Mouse (Mus musculus): Measurements from ENCODE around the gene Hoxb9. TPM values are rescaled to one million over a fixed set of nuclear protein-coding genes. Genes with fewer than 3 reads are reported as not detected.

The Hoxb9 gene
- total and polyA plus RNA-seq, 2 experiments from 2014 or later = not detected

GRCm38 (mm10) chr11:96275896-96276295 lies 4.6 kb downstream of the Hoxb9 start:
- TF ChIP-seq CTCF (IDR thresholded peaks at IDR 0.05; ENCODE audit: low read depth) = no peak
- Histone ChIP-seq H3K27me3 (ENCODE audit: insufficient read depth, low read length) (peaks cover 84% of the 10 kb centered on the region), H3K4me1 (ENCODE audit: insufficient read depth, low read length) (no peaks in the 10 kb centered on the region), H3K27ac (no peak overlapping the region), H3K36me3 (ENCODE audit: insufficient read depth, low read length) (no peaks in the 10 kb centered on the region), H3K4me2 (ENCODE audit: low read depth, low read length) (no peak overlapping the region), H3K9ac (replicated peaks; ENCODE audit: low read length) (no peak overlapping the region), H3K9me3 (ENCODE audit: low read length) (no peaks in the 10 kb centered on the region), H3K4me3 (ENCODE audit: low read length) (no peak overlapping the region)
- ATAC-seq = no peak
- no peak for DNase-seq (ENCODE audit: low spot score)
- WGBS = 5% methylated on average over 4 of the region's 4 CpGs

DNA sequence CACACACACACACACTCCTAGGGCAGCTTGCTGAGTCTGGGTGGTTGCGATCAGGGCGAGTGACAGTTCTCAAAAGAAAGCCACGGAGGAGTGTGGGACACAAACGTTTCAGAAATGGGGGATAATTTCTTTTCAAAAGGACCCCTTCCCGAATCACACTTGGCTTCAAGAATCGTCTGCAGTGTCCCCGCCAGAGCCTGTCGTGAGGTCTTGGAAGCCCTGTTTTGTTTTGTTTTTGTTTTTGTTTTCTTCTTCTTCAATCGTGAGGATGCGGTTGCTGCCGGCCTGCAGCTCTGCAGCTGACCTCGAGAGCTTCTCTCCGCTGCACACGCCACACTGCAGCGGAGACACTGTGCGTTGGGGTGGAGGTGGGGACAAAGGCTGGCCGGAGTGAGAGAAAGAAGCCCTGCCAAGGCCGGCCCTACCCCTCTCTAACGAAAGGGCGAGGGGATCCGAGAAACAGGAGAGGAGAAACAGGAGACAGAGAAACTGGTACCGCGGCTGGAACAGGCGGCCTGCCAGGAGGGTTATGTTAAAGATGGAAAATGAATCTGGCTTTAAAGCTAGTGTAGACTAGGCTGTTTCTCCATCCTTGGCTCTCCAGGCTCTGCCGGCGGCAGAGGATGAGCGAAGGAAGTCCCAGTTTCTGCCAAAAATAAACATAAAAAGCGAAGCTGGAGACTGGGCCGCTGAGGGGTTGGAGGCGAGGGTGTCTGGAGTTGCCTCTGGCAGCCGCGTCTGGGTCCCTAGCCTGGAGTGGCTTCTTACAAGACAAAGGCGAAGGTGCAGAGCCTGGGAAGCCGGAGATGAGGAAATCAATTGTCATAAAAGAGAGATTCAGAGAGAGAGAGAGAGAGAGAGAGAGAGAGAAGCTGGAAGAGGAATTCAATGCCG lies 6.1 kb downstream of the Hoxb9 start:
- H3K9ac ChIP-seq (replicated peaks; ENCODE audit: low read length) = no peak overlapping the region
- H3K27ac ChIP-seq = no peak overlapping the region
- no peaks in the 10 kb centered on the region for H3K4me1 ChIP-seq (ENCODE audit: insufficient read depth, low read length)
- no peaks in the 10 kb centered on the region for H3K36me3 ChIP-seq (ENCODE audit: insufficient read depth, low read length)
- H3K27me3 ChIP-seq (ENCODE audit: insufficient read depth, low read length) = peaks cover 81% of the 10 kb centered on the region
- no peak overlapping the region for H3K4me3 ChIP-seq (ENCODE audit: low read length)
- no peak overlapping the region for H3K4me2 ChIP-seq (ENCODE audit: low read depth, low read length)
- DNase-seq (ENCODE audit: low spot score) (peak; percentile 1), ATAC-seq (no peak)
- no peaks in the 10 kb centered on the region for H3K9me3 ChIP-seq (ENCODE audit: low read length)
- 3% methylated on average over 35 of the region's 35 CpGs for WGBS
- no peak for TF ChIP-seq CTCF (IDR thresholded peaks at IDR 0.05; ENCODE audit: low read depth)

DNA sequence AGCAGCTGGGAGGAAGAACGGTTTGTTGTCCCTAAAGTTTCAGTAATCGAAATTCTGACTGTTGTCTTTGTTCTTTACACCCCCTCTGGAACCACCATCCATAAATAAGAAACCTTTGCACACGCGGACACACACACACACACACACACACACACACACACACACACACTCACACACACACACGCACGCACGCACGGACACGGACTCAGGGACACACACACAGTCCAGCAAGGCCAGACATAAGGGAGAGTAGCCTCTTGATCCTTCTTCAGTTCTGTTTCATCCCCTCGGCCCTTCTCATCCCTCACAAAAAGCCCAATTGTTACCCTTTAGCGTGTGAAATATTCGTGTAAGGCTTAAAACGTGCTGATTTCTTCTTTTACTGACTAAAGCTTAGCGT lies 7.1 kb downstream of the Hoxb9 start:
- no peak for TF ChIP-seq CTCF (IDR thresholded peaks at IDR 0.05; ENCODE audit: low read depth)
- Histone ChIP-seq H3K4me1 (ENCODE audit: insufficient read depth, low read length) (no peaks in the 10 kb centered on the region), H3K4me3 (ENCODE audit: low read length) (no peak overlapping the region), H3K4me2 (ENCODE audit: low read depth, low read length) (no peak overlapping the region), H3K9ac (replicated peaks; ENCODE audit: low read length) (no peak overlapping the region), H3K27ac (no peak overlapping the region), H3K27me3 (ENCODE audit: insufficient read depth, low read length) (peaks cover 81% of the 10 kb centered on the region), H3K36me3 (ENCODE audit: insufficient read depth, low read length) (no peaks in the 10 kb centered on the region), H3K9me3 (ENCODE audit: low read length) (no peaks in the 10 kb centered on the region)
- ATAC-seq = no peak
- WGBS = 21% methylated on average over 14 of the region's 14 CpGs
- no peak for DNase-seq (ENCODE audit: low spot score)

- TF ChIP-seq CTCF (IDR thresholded peaks at IDR 0.05; ENCODE audit: low read depth) = peak; percentile 85
- Histone ChIP-seq H3K27me3 (ENCODE audit: insufficient read depth, low read length) (peaks cover 81% of the 10 kb centered on the region), H3K9me3 (ENCODE audit: low read length) (no peaks in the 10 kb centered on the region), H3K9ac (replicated peaks; ENCODE audit: low read length) (no peak overlapping the region), H3K36me3 (ENCODE audit: insufficient read depth, low read length) (no peaks in the 10 kb centered on the region), H3K4me2 (ENCODE audit: low read depth, low read length) (no peak overlapping the region), H3K4me3 (ENCODE audit: low read length) (no peak overlapping the region), H3K4me1 (ENCODE audit: insufficient read depth, low read length) (no peaks in the 10 kb centered on the region), H3K27ac (no peak overlapping the region)
- ATAC-seq (no peak), DNase-seq (ENCODE audit: low spot score) (peak; percentile 92)
- WGBS = under 1% methylated on average over 9 of the region's 9 CpGs
Observed at GRCm38 (mm10) chr11:96278773-96279172, 7.5 kb downstream of the Hoxb9 start.

DNA sequence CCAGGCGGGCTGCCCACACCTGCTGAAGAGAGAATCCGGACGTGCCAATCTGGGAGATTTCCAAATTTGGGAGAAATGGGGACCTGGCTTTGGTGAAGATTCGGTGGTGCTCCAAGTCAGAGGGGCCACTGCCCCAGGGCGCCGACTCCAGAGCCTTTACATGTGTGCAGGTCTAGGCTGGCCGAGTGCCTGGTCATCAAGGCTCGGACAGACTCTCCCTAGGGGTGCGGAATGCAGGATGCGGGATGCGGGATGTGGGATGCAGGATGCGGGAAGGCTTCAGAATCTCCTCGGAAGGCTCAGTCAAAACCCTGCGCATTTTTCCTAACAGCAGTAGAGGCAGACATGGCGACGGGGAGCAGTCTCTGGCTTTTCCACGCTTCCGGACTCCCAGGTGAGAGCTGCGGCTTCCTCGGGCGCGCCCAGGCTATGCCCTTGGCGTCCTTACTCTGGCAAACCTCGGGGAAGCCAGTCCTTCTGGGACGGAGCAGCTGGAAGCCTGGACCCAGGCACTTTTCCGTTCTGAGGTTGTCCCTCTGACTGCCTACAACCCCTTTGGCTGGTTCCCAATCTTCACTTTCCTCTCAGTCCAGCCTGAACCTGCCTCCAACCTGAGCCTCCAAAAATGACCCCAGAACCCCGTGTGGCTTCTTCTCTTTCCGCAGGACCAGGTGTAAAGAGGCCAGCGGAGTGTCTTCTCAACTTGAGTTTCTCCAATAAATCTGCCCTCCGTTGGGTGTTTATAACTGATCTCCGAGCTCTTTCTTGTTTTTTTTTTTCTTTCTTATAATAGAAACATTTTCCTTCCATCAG lies 8.4 kb downstream of the Hoxb9 start:
- DNase-seq (ENCODE audit: low spot score) (no peak), ATAC-seq (no peak)
- H3K9me3 ChIP-seq (ENCODE audit: low read length) = no peaks in the 10 kb centered on the region
- H3K4me1 ChIP-seq (ENCODE audit: insufficient read depth, low read length) = no peaks in the 10 kb centered on the region
- H3K36me3 ChIP-seq (ENCODE audit: insufficient read depth, low read length) = no peaks in the 10 kb centered on the region
- no peak for TF ChIP-seq CTCF (IDR thresholded peaks at IDR 0.05; ENCODE audit: low read depth)
- H3K27me3 ChIP-seq (ENCODE audit: insufficient read depth, low read length) = peaks cover 81% of the 10 kb centered on the region
- H3K4me2 ChIP-seq (ENCODE audit: low read depth, low read length) = peak overlapping the region; percentile 17; the same call in 1 of the 2 replicates
- H3K27ac ChIP-seq = no peak overlapping the region
- H3K4me3 ChIP-seq (ENCODE audit: low read length) = no peak overlapping the region
- WGBS = 3% methylated on average over 31 of the region's 31 CpGs
- no peak overlapping the region for H3K9ac ChIP-seq (replicated peaks; ENCODE audit: low read length)

- Histone ChIP-seq H3K36me3 (ENCODE audit: insufficient read depth, low read length) (no peaks in the 10 kb centered on the region), H3K4me1 (ENCODE audit: insufficient read depth, low read length) (no peaks in the 10 kb centered on the region), H3K27ac (no peak overlapping the region), H3K9me3 (ENCODE audit: low read length) (no peaks in the 10 kb centered on the region), H3K4me3 (ENCODE audit: low read length) (no peak overlapping the region), H3K9ac (replicated peaks; ENCODE audit: low read length) (no peak overlapping the region), H3K4me2 (ENCODE audit: low read depth, low read length) (no peak overlapping the region), H3K27me3 (ENCODE audit: insufficient read depth, low read length) (peaks cover 78% of the 10 kb centered on the region)
- DNase-seq (ENCODE audit: low spot score) (no peak), ATAC-seq (no peak)
- 8% methylated on average over 8 of the region's 8 CpGs for WGBS
- TF ChIP-seq CTCF (IDR thresholded peaks at IDR 0.05; ENCODE audit: low read depth) = no peak
Observed at GRCm38 (mm10) chr11:96280399-96281378, 9.4 kb downstream of the Hoxb9 start.
